Mouse (Mus musculus): ENCODE measurements at regions not wholly inside any gene's neighbourhood (a gene's known extent, or its start where the extent isn't known, plus 50 kb on each side); places are given as distances from the start of the nearest gene placed in this dataset.

- H3K4me3 ChIP-seq (ENCODE audit: low read depth, low read length): no peak overlapping the region
- 37% methylated on average over 1 of the region's 1 CpGs for WGBS (ENCODE audit: insufficient replicate concordance)
- no peaks in the 10 kb centered on the region for H3K27me3 ChIP-seq (ENCODE audit: control insufficient read depth, insufficient read depth, low read depth, low read length)
- no peaks in the 10 kb centered on the region for H3K4me1 ChIP-seq (ENCODE audit: control insufficient read depth, low read depth, low read length)
- no peak overlapping the region for H3K9ac ChIP-seq (ENCODE audit: low read depth, low read length)
- no peak overlapping the region for H3K4me2 ChIP-seq (ENCODE audit: low read depth, low read length)
- no peaks in the 10 kb centered on the region for H3K9me3 ChIP-seq (replicated peaks; ENCODE audit: control insufficient read depth, low read length)
- H3K36me3 ChIP-seq (ENCODE audit: control insufficient read depth, insufficient read depth): no peaks in the 10 kb centered on the region
- no peak for ATAC-seq (ENCODE audit: low read depth)
- no peak overlapping the region for H3K27ac ChIP-seq (ENCODE audit: low read length)
These were observed 764.6 kb downstream of the Basp1 start for GRCm38 (mm10) chr15:24648938-24649337.

GRCm38 (mm10) chr15:24635620-24636019 is 777.9 kb downstream of the Basp1 start:
- Histone ChIP-seq H3K9ac (ENCODE audit: low read depth, low read length) (no peak overlapping the region), H3K4me1 (ENCODE audit: control insufficient read depth, low read depth, low read length) (no peaks in the 10 kb centered on the region), H3K27me3 (ENCODE audit: control insufficient read depth, insufficient read depth, low read depth, low read length) (no peaks in the 10 kb centered on the region), H3K4me3 (ENCODE audit: low read depth, low read length) (no peak overlapping the region), H3K27ac (ENCODE audit: low read length) (no peak overlapping the region), H3K4me2 (ENCODE audit: low read depth, low read length) (no peak overlapping the region), H3K9me3 (replicated peaks; ENCODE audit: control insufficient read depth, low read length) (no peaks in the 10 kb centered on the region), H3K36me3 (ENCODE audit: control insufficient read depth, insufficient read depth) (no peaks in the 10 kb centered on the region)
- 50% methylated on average over 2 of the region's 2 CpGs for WGBS (ENCODE audit: insufficient replicate concordance)
- no peak for ATAC-seq (ENCODE audit: low read depth)

- no peak overlapping the region for H3K9ac ChIP-seq (ENCODE audit: low read depth, low read length)
- H3K36me3 ChIP-seq (ENCODE audit: control insufficient read depth, insufficient read depth): no peaks in the 10 kb centered on the region
- no peak for ATAC-seq (ENCODE audit: low read depth)
- no peaks in the 10 kb centered on the region for H3K9me3 ChIP-seq (replicated peaks; ENCODE audit: control insufficient read depth, low read length)
- no peaks in the 10 kb centered on the region for H3K4me1 ChIP-seq (ENCODE audit: control insufficient read depth, low read depth, low read length)
- 30% methylated on average over 4 of the region's 4 CpGs for WGBS (ENCODE audit: insufficient replicate concordance)
- H3K27me3 ChIP-seq (ENCODE audit: control insufficient read depth, insufficient read depth, low read depth, low read length): no peaks in the 10 kb centered on the region
- H3K27ac ChIP-seq (ENCODE audit: low read length): no peak overlapping the region
- no peak overlapping the region for H3K4me3 ChIP-seq (ENCODE audit: low read depth, low read length)
- no peak overlapping the region for H3K4me2 ChIP-seq (ENCODE audit: low read depth, low read length)
These were observed 817.3 kb downstream of the Basp1 start for GRCm38 (mm10) chr15:24596242-24596641.

DNA sequence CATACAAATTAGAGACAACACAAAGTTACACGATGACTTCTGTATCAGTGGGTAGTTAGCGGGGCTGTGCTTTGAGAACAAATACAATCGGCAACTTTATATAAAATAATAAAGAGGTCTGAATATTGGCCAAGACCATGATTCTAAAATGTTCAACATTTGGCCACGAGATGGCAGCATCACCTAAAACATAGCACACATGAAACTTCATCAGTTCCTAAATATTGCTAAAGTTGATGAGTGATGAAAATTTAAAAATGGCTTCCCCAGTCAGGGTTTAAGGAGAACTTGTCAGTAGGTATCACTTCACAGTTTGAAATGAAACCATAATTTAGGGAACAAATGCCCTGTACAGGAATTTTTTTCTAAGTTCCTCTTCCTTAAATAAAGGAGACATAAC is 824.6 kb downstream of the Basp1 start:
- no peak overlapping the region for H3K4me3 ChIP-seq (ENCODE audit: low read depth, low read length)
- no peaks in the 10 kb centered on the region for H3K27me3 ChIP-seq (ENCODE audit: control insufficient read depth, insufficient read depth, low read depth, low read length)
- H3K36me3 ChIP-seq (ENCODE audit: control insufficient read depth, insufficient read depth): no peaks in the 10 kb centered on the region
- H3K4me2 ChIP-seq (ENCODE audit: low read depth, low read length): no peak overlapping the region
- WGBS (ENCODE audit: insufficient replicate concordance): 17% methylated on average over 4 of the region's 4 CpGs
- 0 out of 2 replicates have a peak, but pooled peaks have one; percentile 24 for ATAC-seq (ENCODE audit: low read depth)
- no peak overlapping the region for H3K27ac ChIP-seq (ENCODE audit: low read length)
- no peaks in the 10 kb centered on the region for H3K4me1 ChIP-seq (ENCODE audit: control insufficient read depth, low read depth, low read length)
- no peak overlapping the region for H3K9ac ChIP-seq (ENCODE audit: low read depth, low read length)
- H3K9me3 ChIP-seq (replicated peaks; ENCODE audit: control insufficient read depth, low read length): no peaks in the 10 kb centered on the region

DNA sequence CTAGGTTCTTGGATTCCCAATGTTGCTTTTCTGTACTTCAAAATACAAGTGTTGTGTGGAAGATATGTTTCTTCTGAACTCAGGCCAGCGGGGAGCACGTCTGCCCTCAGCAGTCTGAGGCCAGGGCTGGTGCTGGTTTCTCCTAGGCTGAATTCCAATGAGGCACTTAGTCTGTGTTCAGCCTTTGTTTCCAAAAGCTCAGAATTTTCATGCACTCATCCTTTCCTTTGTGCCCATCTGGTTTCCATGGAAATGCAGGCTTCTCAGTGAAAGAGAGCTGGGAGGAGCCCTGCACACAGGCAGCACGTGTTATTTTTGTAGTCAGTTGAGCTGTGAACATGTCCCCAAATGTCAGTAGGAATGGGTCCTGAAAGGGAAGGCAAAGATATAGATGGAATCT is 846.6 kb downstream of the Basp1 start:
- no peak overlapping the region for H3K4me3 ChIP-seq (ENCODE audit: low read depth, low read length)
- H3K36me3 ChIP-seq (ENCODE audit: control insufficient read depth, insufficient read depth): no peaks in the 10 kb centered on the region
- no peak overlapping the region for H3K27ac ChIP-seq (ENCODE audit: low read length)
- no peak overlapping the region for H3K9ac ChIP-seq (ENCODE audit: low read depth, low read length)
- no peaks in the 10 kb centered on the region for H3K4me1 ChIP-seq (ENCODE audit: control insufficient read depth, low read depth, low read length)
- no peak overlapping the region for H3K4me2 ChIP-seq (ENCODE audit: low read depth, low read length)
- WGBS (ENCODE audit: insufficient replicate concordance): 45% methylated on average over 3 of the region's 3 CpGs
- H3K27me3 ChIP-seq (ENCODE audit: control insufficient read depth, insufficient read depth, low read depth, low read length): no peaks in the 10 kb centered on the region
- ATAC-seq (ENCODE audit: low read depth): no peak
- no peaks in the 10 kb centered on the region for H3K9me3 ChIP-seq (replicated peaks; ENCODE audit: control insufficient read depth, low read length)

GRCm38 (mm10) chr15:24556806-24557205 is 856.8 kb downstream of the Basp1 start:
- no peaks in the 10 kb centered on the region for H3K4me1 ChIP-seq (ENCODE audit: control insufficient read depth, low read depth, low read length)
- H3K9me3 ChIP-seq (replicated peaks; ENCODE audit: control insufficient read depth, low read length): no peaks in the 10 kb centered on the region
- H3K27ac ChIP-seq (ENCODE audit: low read length): no peak overlapping the region
- WGBS (ENCODE audit: insufficient replicate concordance): 60% methylated on average over 4 of the region's 4 CpGs
- H3K36me3 ChIP-seq (ENCODE audit: control insufficient read depth, insufficient read depth): no peaks in the 10 kb centered on the region
- no peaks in the 10 kb centered on the region for H3K27me3 ChIP-seq (ENCODE audit: control insufficient read depth, insufficient read depth, low read depth, low read length)
- H3K4me3 ChIP-seq (ENCODE audit: low read depth, low read length): no peak overlapping the region
- no peak overlapping the region for H3K4me2 ChIP-seq (ENCODE audit: low read depth, low read length)
- no peak overlapping the region for H3K9ac ChIP-seq (ENCODE audit: low read depth, low read length)
- ATAC-seq (ENCODE audit: low read depth): no peak

DNA sequence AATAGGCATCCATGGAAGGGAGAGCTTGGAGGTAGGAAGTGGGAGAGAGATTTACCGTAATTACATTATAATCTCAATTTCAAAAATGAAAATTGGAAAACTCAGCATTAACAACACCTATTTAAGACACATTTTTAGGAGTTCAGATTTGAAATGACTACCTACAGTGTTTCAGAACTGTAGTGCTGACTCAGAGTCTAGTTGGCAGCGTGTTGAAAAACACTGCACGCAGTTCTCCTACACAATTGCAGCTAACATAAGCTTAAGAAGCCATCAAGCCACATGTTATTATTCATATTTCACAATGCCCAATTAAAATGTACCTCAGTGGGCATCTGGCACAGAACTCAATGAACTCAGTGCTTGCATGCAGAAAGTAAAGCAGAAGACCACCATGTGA is 863.5 kb downstream of the Basp1 start:
- no peaks in the 10 kb centered on the region for H3K36me3 ChIP-seq (ENCODE audit: control insufficient read depth, insufficient read depth)
- no peak overlapping the region for H3K4me2 ChIP-seq (ENCODE audit: low read depth, low read length)
- 70% methylated on average over 3 of the region's 3 CpGs for WGBS (ENCODE audit: insufficient replicate concordance)
- H3K27me3 ChIP-seq (ENCODE audit: control insufficient read depth, insufficient read depth, low read depth, low read length): no peaks in the 10 kb centered on the region
- no peaks in the 10 kb centered on the region for H3K4me1 ChIP-seq (ENCODE audit: control insufficient read depth, low read depth, low read length)
- no peak for ATAC-seq (ENCODE audit: low read depth)
- H3K9ac ChIP-seq (ENCODE audit: low read depth, low read length): no peak overlapping the region
- H3K9me3 ChIP-seq (replicated peaks; ENCODE audit: control insufficient read depth, low read length): no peaks in the 10 kb centered on the region
- H3K27ac ChIP-seq (ENCODE audit: low read length): no peak overlapping the region
- H3K4me3 ChIP-seq (ENCODE audit: low read depth, low read length): no peak overlapping the region

DNA sequence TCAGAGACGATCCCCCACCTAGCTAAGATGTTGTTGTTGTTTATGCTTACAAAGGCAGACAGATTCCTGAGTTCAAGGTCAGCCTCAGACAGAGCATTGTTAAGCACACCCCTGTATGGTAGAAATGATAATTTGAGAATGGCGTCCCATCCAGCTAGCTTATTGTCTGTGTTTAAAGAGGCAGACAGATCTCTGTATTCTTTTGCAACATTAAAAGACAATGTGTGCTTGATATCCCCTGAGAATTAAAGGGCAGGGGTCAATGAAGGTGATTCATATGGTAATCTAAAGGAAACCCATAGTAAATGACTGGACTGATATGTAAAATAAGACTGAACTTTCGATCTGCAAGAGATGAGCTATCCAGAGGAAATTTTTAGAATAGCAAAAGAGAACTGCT is 883.5 kb downstream of the Basp1 start:
- no peak overlapping the region for H3K4me2 ChIP-seq (ENCODE audit: low read depth, low read length)
- H3K9me3 ChIP-seq (replicated peaks; ENCODE audit: control insufficient read depth, low read length): no peaks in the 10 kb centered on the region
- no peak for ATAC-seq (ENCODE audit: low read depth)
- 64% methylated on average over 3 of the region's 3 CpGs for WGBS (ENCODE audit: insufficient replicate concordance)
- H3K4me1 ChIP-seq (ENCODE audit: control insufficient read depth, low read depth, low read length): no peaks in the 10 kb centered on the region
- no peak overlapping the region for H3K4me3 ChIP-seq (ENCODE audit: low read depth, low read length)
- no peaks in the 10 kb centered on the region for H3K27me3 ChIP-seq (ENCODE audit: control insufficient read depth, insufficient read depth, low read depth, low read length)
- H3K27ac ChIP-seq (ENCODE audit: low read length): no peak overlapping the region
- no peak overlapping the region for H3K9ac ChIP-seq (ENCODE audit: low read depth, low read length)
- H3K36me3 ChIP-seq (ENCODE audit: control insufficient read depth, insufficient read depth): no peaks in the 10 kb centered on the region

GRCm38 (mm10) chr15:24527379-24527778 is 886.2 kb downstream of the Basp1 start:
- H3K36me3 ChIP-seq (ENCODE audit: control insufficient read depth, insufficient read depth): no peaks in the 10 kb centered on the region
- H3K4me1 ChIP-seq (ENCODE audit: control insufficient read depth, low read depth, low read length): no peaks in the 10 kb centered on the region
- H3K9me3 ChIP-seq (replicated peaks; ENCODE audit: control insufficient read depth, low read length): no peaks in the 10 kb centered on the region
- H3K4me3 ChIP-seq (ENCODE audit: low read depth, low read length): no peak overlapping the region
- H3K27me3 ChIP-seq (ENCODE audit: control insufficient read depth, insufficient read depth, low read depth, low read length): no peaks in the 10 kb centered on the region
- no peak for ATAC-seq (ENCODE audit: low read depth)
- H3K9ac ChIP-seq (ENCODE audit: low read depth, low read length): no peak overlapping the region
- no peak overlapping the region for H3K4me2 ChIP-seq (ENCODE audit: low read depth, low read length)
- H3K27ac ChIP-seq (ENCODE audit: low read length): no peak overlapping the region
- WGBS (ENCODE audit: insufficient replicate concordance): 52% methylated on average over 5 of the region's 5 CpGs

- ATAC-seq (ENCODE audit: low read depth): no peak
- H3K27me3 ChIP-seq (ENCODE audit: control insufficient read depth, insufficient read depth, low read depth, low read length): no peaks in the 10 kb centered on the region
- H3K4me2 ChIP-seq (ENCODE audit: low read depth, low read length): no peak overlapping the region
- no peak overlapping the region for H3K4me3 ChIP-seq (ENCODE audit: low read depth, low read length)
- no peak overlapping the region for H3K9ac ChIP-seq (ENCODE audit: low read depth, low read length)
- no peaks in the 10 kb centered on the region for H3K36me3 ChIP-seq (ENCODE audit: control insufficient read depth, insufficient read depth)
- H3K9me3 ChIP-seq (replicated peaks; ENCODE audit: control insufficient read depth, low read length): no peaks in the 10 kb centered on the region; the same call in 1 of the 2 replicates
- WGBS (ENCODE audit: insufficient replicate concordance): 61% methylated on average over 9 of the region's 9 CpGs
- no peak overlapping the region for H3K27ac ChIP-seq (ENCODE audit: low read length)
- no peaks in the 10 kb centered on the region for H3K4me1 ChIP-seq (ENCODE audit: control insufficient read depth, low read depth, low read length)
These were observed 899.6 kb downstream of the Basp1 start for GRCm38 (mm10) chr15:24513926-24514325.
